Mouse (Mus musculus): ENCODE results near the gene Tmem223. TPM values are rescaled to one million over a fixed set of nuclear protein-coding genes. Genes with fewer than 3 reads are reported as not detected.

Gene Tmem223
- 59.4 TPM for polyA plus RNA-seq (2012; fragmentation: generic; extraction: Trizol)

- no peak for TF ChIP-seq CEBPB (IDR thresholded peaks at IDR 0.05; ENCODE audit: insufficient read depth, poor library complexity, severe bottlenecking)
- peak; percentile 89 for TF ChIP-seq POLR2AphosphoS2 (IDR thresholded peaks at IDR 0.05; ENCODE audit: insufficient read length, low read depth)
- peak; percentile 72 for TF ChIP-seq POLR2A (IDR thresholded peaks at IDR 0.05; ENCODE audit: insufficient read length, low read depth)
- Histone ChIP-seq H3K79me2 (ENCODE audit: control insufficient read depth, insufficient read depth) (peaks cover 18% of the 10 kb centered on the region), H3K4me2 (ENCODE audit: low read depth) (peak within 1 kb of the TSS; percentile 70)
Observed at GRCm38 (mm10) chr19:8770567-8771270, at the start of gene Tmem223. TSS of gene Tmem223 (plus strand) at chr19:8770996.

GRCm38 (mm10) chr19:8721378-8721777 is 49.4 kb upstream of the Tmem223 start:
- H3K4me3 ChIP-seq: no peak overlapping the region

More at GRCm38 (mm10) chr19:8770567-8771270, at the start of gene Tmem223:
- peak within 1 kb of the TSS; percentile 56 for H3K4me3 ChIP-seq
- peak within 1 kb of the TSS; percentile 10 for H3ac ChIP-seq (ENCODE audit: control insufficient read depth, insufficient read length)
- H3K27me3 ChIP-seq (ENCODE audit: control insufficient read depth, insufficient read depth, insufficient read length): no peaks in the 10 kb centered on the region
- peaks cover 42% of the 10 kb centered on the region for H3K36me3 ChIP-seq (ENCODE audit: control insufficient read depth, insufficient read depth)

GRCm38 (mm10) chr19:8722021-8722420 is 48.8 kb upstream of the Tmem223 start:
- Histone ChIP-seq H3K4me3 (peak overlapping the region; percentile 97), H3K79me2 (ENCODE audit: control insufficient read depth, insufficient read depth) (peaks cover 65% of the 10 kb centered on the region), H3K27me3 (ENCODE audit: control insufficient read depth, insufficient read depth, insufficient read length) (no peaks in the 10 kb centered on the region), H3ac (ENCODE audit: control insufficient read depth, insufficient read length) (peak overlapping the region; percentile 26), H3K4me2 (ENCODE audit: low read depth) (peak overlapping the region; percentile 67), H3K36me3 (ENCODE audit: control insufficient read depth, insufficient read depth) (peaks cover 34% of the 10 kb centered on the region)
- no peak for TF ChIP-seq SRF (IDR thresholded peaks at IDR 0.05; ENCODE audit: control insufficient read depth, insufficient read length, low read depth)
- no peak for TF ChIP-seq TCF3 (IDR thresholded peaks at IDR 0.05; ENCODE audit: insufficient read length, low read depth)
- TF ChIP-seq E2F4 (IDR thresholded peaks at IDR 0.05; ENCODE audit: insufficient read depth): no peak
- TF ChIP-seq MYOG (IDR thresholded peaks at IDR 0.05; ENCODE audit: control insufficient read depth in 1 of 3, insufficient read depth in 1 of 3, insufficient read length in 2 of 3, low read depth in 2 of 3): no peak
- TF ChIP-seq USF1 (IDR thresholded peaks at IDR 0.05; ENCODE audit: low read depth): no peak
- TF ChIP-seq POLR2A (IDR thresholded peaks at IDR 0.05; ENCODE audit: insufficient read length, low read depth): no peak
- no peak for TF ChIP-seq MYOD1 (IDR thresholded peaks at IDR 0.05; ENCODE audit: control insufficient read depth in 1 of 3, insufficient read length in 2 of 3, low read depth in 2 of 3)
- TF ChIP-seq TCF12 (IDR thresholded peaks at IDR 0.05; ENCODE audit: insufficient read depth, poor library complexity, severe bottlenecking): no peak
- TF ChIP-seq CEBPB (IDR thresholded peaks at IDR 0.05; ENCODE audit: insufficient read depth, poor library complexity, severe bottlenecking): no peak
- TF ChIP-seq MAX (IDR thresholded peaks at IDR 0.05; ENCODE audit: low read depth): no peak
- TF ChIP-seq REST (IDR thresholded peaks at IDR 0.05; ENCODE audit: insufficient read depth, insufficient read length): no peak
- no peak for TF ChIP-seq POLR2AphosphoS2 (IDR thresholded peaks at IDR 0.05; ENCODE audit: insufficient read length, low read depth)

More at GRCm38 (mm10) chr19:8721378-8721777, 49.4 kb upstream of the Tmem223 start:
- Histone ChIP-seq H3K36me3 (ENCODE audit: control insufficient read depth, insufficient read depth) (peaks cover 27% of the 10 kb centered on the region), H3K4me2 (ENCODE audit: low read depth) (peak overlapping the region; percentile 67), H3K27me3 (ENCODE audit: control insufficient read depth, insufficient read depth, insufficient read length) (no peaks in the 10 kb centered on the region), H3K79me2 (ENCODE audit: control insufficient read depth, insufficient read depth) (peaks cover 68% of the 10 kb centered on the region), H3ac (ENCODE audit: control insufficient read depth, insufficient read length) (no peak overlapping the region)
- TF ChIP-seq POLR2AphosphoS2 (IDR thresholded peaks at IDR 0.05; ENCODE audit: insufficient read length, low read depth): no peak
- TF ChIP-seq TCF12 (IDR thresholded peaks at IDR 0.05; ENCODE audit: insufficient read depth, poor library complexity, severe bottlenecking): no peak
- TF ChIP-seq MYOD1 (IDR thresholded peaks at IDR 0.05; ENCODE audit: control insufficient read depth in 1 of 3, insufficient read length in 2 of 3, low read depth in 2 of 3): no peak
- TF ChIP-seq MAX (IDR thresholded peaks at IDR 0.05; ENCODE audit: low read depth): no peak
- no peak for TF ChIP-seq MYOG (IDR thresholded peaks at IDR 0.05; ENCODE audit: control insufficient read depth in 1 of 3, insufficient read depth in 1 of 3, insufficient read length in 2 of 3, low read depth in 2 of 3)
- no peak for TF ChIP-seq SRF (IDR thresholded peaks at IDR 0.05; ENCODE audit: control insufficient read depth, insufficient read length, low read depth)
- no peak for TF ChIP-seq POLR2A (IDR thresholded peaks at IDR 0.05; ENCODE audit: insufficient read length, low read depth)
- no peak for TF ChIP-seq E2F4 (IDR thresholded peaks at IDR 0.05; ENCODE audit: insufficient read depth)
- no peak for TF ChIP-seq CEBPB (IDR thresholded peaks at IDR 0.05; ENCODE audit: insufficient read depth, poor library complexity, severe bottlenecking)
- TF ChIP-seq TCF3 (IDR thresholded peaks at IDR 0.05; ENCODE audit: insufficient read length, low read depth): no peak

GRCm38 (mm10) chr19:8722559-8722906 is 48.3 kb upstream of the Tmem223 start:
- peaks cover 35% of the 10 kb centered on the region for H3K36me3 ChIP-seq (ENCODE audit: control insufficient read depth, insufficient read depth)
- TF ChIP-seq POLR2AphosphoS2 (IDR thresholded peaks at IDR 0.05; ENCODE audit: insufficient read length, low read depth) (no peak), MYOG (IDR thresholded peaks at IDR 0.05; ENCODE audit: control insufficient read depth in 1 of 3, insufficient read depth in 1 of 3, insufficient read length in 2 of 3, low read depth in 2 of 3) (no peak), SRF (IDR thresholded peaks at IDR 0.05; ENCODE audit: control insufficient read depth, insufficient read length, low read depth) (no peak), REST (IDR thresholded peaks at IDR 0.05; ENCODE audit: insufficient read depth, insufficient read length) (no peak), MYOD1 (IDR thresholded peaks at IDR 0.05; ENCODE audit: control insufficient read depth in 1 of 3, insufficient read length in 2 of 3, low read depth in 2 of 3) (no peak), USF1 (IDR thresholded peaks at IDR 0.05; ENCODE audit: low read depth) (no peak), TCF12 (IDR thresholded peaks at IDR 0.05; ENCODE audit: insufficient read depth, poor library complexity, severe bottlenecking) (no peak)
- peak overlapping the region; percentile 67 for H3K4me2 ChIP-seq (ENCODE audit: low read depth)
- peaks cover 61% of the 10 kb centered on the region for H3K79me2 ChIP-seq (ENCODE audit: control insufficient read depth, insufficient read depth)
- H3ac ChIP-seq (ENCODE audit: control insufficient read depth, insufficient read length): peak overlapping the region; percentile 26
- H3K27me3 ChIP-seq (ENCODE audit: control insufficient read depth, insufficient read depth, insufficient read length): no peaks in the 10 kb centered on the region
- H3K4me3 ChIP-seq: peak overlapping the region; percentile 97
